Mouse (Mus musculus): ENCODE results near the gene Olfr750. TPM values are rescaled to one million over a fixed set of nuclear protein-coding genes. Genes with fewer than 3 reads are reported as not detected.
A peak's percentile ranks its signal among the peaks of the same experiment; 100 is the strongest.
"Not testable (repeated sequence)": the region's sequence is repeated elsewhere in the genome, so short reads cannot be mapped to it uniquely, and the experiment has no call there.

The Olfr750 gene
- not detected for total RNA-seq (2021)
- long read RNA-seq, experiment 1 = 0 reads
- long read RNA-seq, experiment 2 = 0 reads

- intact Hi-C loops (cut with DNase I) = no loop called here
- no peak within 1 kb of the TSS for H3K27ac ChIP-seq
- TF ChIP-seq CTCF (IDR thresholded peaks at IDR 0.05) = no peak
Observed at GRCm38 (mm10) chr14:51074335-51074734, at the start of gene Olfr750. TSS of gene Olfr750 (minus strand) at chr14:51074435.

GRCm38 (mm10) chr14:51113916-51114560, 39.8 kb upstream of the Olfr750 start, which contains the start of gene Eddm3b:
TSS of gene Eddm3b (plus strand) at chr14:51114426.
- H3K27ac ChIP-seq = no peak within 1 kb of the TSS
- no peak for DNase-seq
- H3K4me3 ChIP-seq = no peak within 1 kb of the TSS
- intact Hi-C loops (cut with DNase I) = no loop called here
- TF ChIP-seq CTCF (IDR thresholded peaks at IDR 0.05) = no peak

More at GRCm38 (mm10) chr14:51074335-51074734, at the start of gene Olfr750:
- no peak within 1 kb of the TSS for H3K4me3 ChIP-seq
- no peak for DNase-seq

GRCm38 (mm10) chr14:51113476-51113875, 39.2 kb upstream of the Olfr750 start:
- DNase-seq = no peak
- intact Hi-C loops (cut with DNase I) = no loop called here
- Histone ChIP-seq H3K27ac (no peak overlapping the region), H3K4me3 (no peak overlapping the region)
- no peak for TF ChIP-seq CTCF (IDR thresholded peaks at IDR 0.05)

GRCm38 (mm10) chr14:51111966-51112365, 37.7 kb upstream of the Olfr750 start:
- H3K4me3 ChIP-seq = no peak overlapping the region
- intact Hi-C loops (cut with DNase I) = no loop called here
- no peak overlapping the region for H3K27ac ChIP-seq
- DNase-seq = peak; percentile 65
- TF ChIP-seq CTCF (IDR thresholded peaks at IDR 0.05) = no peak

- no peak for DNase-seq
- TF ChIP-seq CTCF (IDR thresholded peaks at IDR 0.05) = no peak
- Histone ChIP-seq H3K27ac (no peak overlapping the region), H3K4me3 (no peak overlapping the region)
- intact Hi-C loops (cut with DNase I) = no loop called here
Observed at GRCm38 (mm10) chr14:51106449-51106967, 32.3 kb upstream of the Olfr750 start.

- Histone ChIP-seq H3K4me3 (no peak overlapping the region), H3K27ac (no peak overlapping the region)
- TF ChIP-seq CTCF (IDR thresholded peaks at IDR 0.05) = no peak
- DNase-seq = no peak
- intact Hi-C loops (cut with DNase I) = loop anchor here (5.0 kb wide), 1 partner anchor 68 kb away; no protein-coding TSS in a partner anchor
Observed at GRCm38 (mm10) chr14:51104366-51104765, 30.1 kb upstream of the Olfr750 start.

GRCm38 (mm10) chr14:51103217-51103616, 29.0 kb upstream of the Olfr750 start:
- no peak overlapping the region for H3K4me3 ChIP-seq
- H3K27ac ChIP-seq = no peak overlapping the region
- TF ChIP-seq CTCF (IDR thresholded peaks at IDR 0.05) = peak; percentile 94
- intact Hi-C loops (cut with DNase I) = loop anchor here (5.0 kb wide), 1 partner anchor 69 kb away; no protein-coding TSS in a partner anchor
- peak; percentile 66 for DNase-seq

- intact Hi-C loops (cut with DNase I) = loop anchor here (5.0 kb wide), 1 partner anchor 71 kb away; no protein-coding TSS in a partner anchor
- Histone ChIP-seq H3K4me3 (no peak overlapping the region), H3K27ac (no peak overlapping the region)
- no peak for TF ChIP-seq CTCF (IDR thresholded peaks at IDR 0.05)
- DNase-seq = no peak
Observed at GRCm38 (mm10) chr14:51101284-51101683, 27.0 kb upstream of the Olfr750 start.

- intact Hi-C loops (cut with DNase I) = loop anchor here (5.0 kb wide), 1 partner anchor 72 kb away; no protein-coding TSS in a partner anchor
- DNase-seq = no peak
- Histone ChIP-seq H3K27ac (no peak overlapping the region), H3K4me3 (no peak overlapping the region)
- TF ChIP-seq CTCF (IDR thresholded peaks at IDR 0.05) = no peak
Observed at GRCm38 (mm10) chr14:51098921-51099320, 24.7 kb upstream of the Olfr750 start.

GRCm38 (mm10) chr14:51098300-51098699, 24.1 kb upstream of the Olfr750 start:
- peak; percentile 44 for DNase-seq
- H3K4me3 ChIP-seq, H3K27ac ChIP-seq: not testable (repeated sequence)
- peak; percentile 77 for TF ChIP-seq CTCF (IDR thresholded peaks at IDR 0.05)
- intact Hi-C loops (cut with DNase I) = loop anchor here (5.0 kb wide), 1 partner anchor 71 kb away; no protein-coding TSS in a partner anchor

GRCm38 (mm10) chr14:51095736-51096524, 21.7 kb upstream of the Olfr750 start:
- no peak overlapping the region for H3K27ac ChIP-seq
- no peak for DNase-seq
- peak overlapping the region; percentile 56; the same call in 1 of the 2 replicates for H3K4me3 ChIP-seq
- no peak for TF ChIP-seq CTCF (IDR thresholded peaks at IDR 0.05)
- intact Hi-C loops (cut with DNase I) = loop anchor here (5.0 kb wide), 1 partner anchor 69 kb away; no protein-coding TSS in a partner anchor

GRCm38 (mm10) chr14:51094921-51095320, 20.7 kb upstream of the Olfr750 start:
- intact Hi-C loops (cut with DNase I) = loop anchor here (5.0 kb wide), 1 partner anchor 68 kb away; no protein-coding TSS in a partner anchor
- no peak for TF ChIP-seq CTCF (IDR thresholded peaks at IDR 0.05)
- Histone ChIP-seq H3K4me3 (peak overlapping the region; percentile 56), H3K27ac (peak overlapping the region; percentile 79)
- no peak for DNase-seq

Measured in gastrocnemius, adult 2 months (tissue).